ENCODE assay signal across 15 mouse cellular contexts in genomic region chr14:9556333-9556732, GRCm38 (mm10).
"Had no signal": no experiment of that assay in that cellular context is flagged by ENCODE, and none has a peak within 500 bp of the region (broad histone marks: within the 10 kb centered on the region; RNA-seq: fewer than 3 reads in every experiment).

No protein-coding gene starts in this region.

- H3K27ac ChIP-seq: kidney, embryonic 15.5 days; liver, embryonic 13.5 days; neural tube, embryonic 12.5 days; neural tube, embryonic 15.5 days had no signal

- H3K27me3 ChIP-seq: kidney, embryonic 15.5 days; liver, embryonic 13.5 days; neural tube, embryonic 12.5 days; neural tube, embryonic 15.5 days had no signal

- H3K4me3 ChIP-seq: kidney, embryonic 15.5 days; liver, embryonic 13.5 days; neural tube, embryonic 12.5 days; neural tube, embryonic 15.5 days had no signal

- H3K36me3 ChIP-seq: kidney, embryonic 15.5 days; liver, embryonic 13.5 days; neural tube, embryonic 12.5 days; neural tube, embryonic 15.5 days had no signal

- H3K4me1 ChIP-seq: kidney, embryonic 15.5 days; liver, embryonic 13.5 days; neural tube, embryonic 12.5 days had no signal

- H3K4me2 ChIP-seq: kidney, embryonic 15.5 days; liver, embryonic 13.5 days; midbrain, embryonic 11.5 days; neural tube, embryonic 12.5 days; neural tube, embryonic 15.5 days had no signal

- DNase-seq: kidney, adult 11 months; kidney, adult 8-10 months; left cerebral cortex, postnatal 4 days; liver, embryonic 13.5 days; lung, adult 2 months; lung, postnatal 14 days; retina, postnatal 1 day; right cerebral cortex, postnatal 25 days; thymus, adult 18-20 months; thymus, postnatal 14 days; thymus, postnatal 4 days had no signal

- H3K9ac ChIP-seq: kidney, embryonic 15.5 days; liver, embryonic 13.5 days; neural tube, embryonic 12.5 days; neural tube, embryonic 15.5 days had no signal

- H3K9me3 ChIP-seq: kidney, embryonic 15.5 days; liver, embryonic 13.5 days; neural tube, embryonic 12.5 days; neural tube, embryonic 15.5 days had no signal
